Mouse (Mus musculus): ENCODE measurements around the gene Vps37b. TPM values are rescaled to one million over a fixed set of nuclear protein-coding genes. Genes with fewer than 3 reads are reported as not detected.
A peak's percentile ranks its signal among the peaks of the same experiment; 100 is the strongest.
"Not testable (repeated sequence)": the region's sequence is repeated elsewhere in the genome, so short reads cannot be mapped to it uniquely, and the experiment has no call there.

Vps37b gene
- 10 to 100 TPM; 42.5 to 42.6 TPM for total RNA-seq (2021)

- peak; percentile 85 to 94 for DNase-seq (ENCODE audit: extremely low spot score in 1 of 2, low spot score in 2 of 2)
- intact Hi-C loops (cut with DNase I), result no loop called here
Measured at GRCm38 (mm10) chr5:124032001-124032508, at the start of gene Vps37b. Gene Vps37b, minus strand, starts transcription at chr5:124032270.

GRCm38 (mm10) chr5:124079880-124080279 lies 47.8 kb upstream of the Vps37b start:
- DNase-seq (ENCODE audit: extremely low spot score in 1 of 2, low spot score in 2 of 2), result peak in 1 of 2 experiments; percentile 23
- intact Hi-C loops (cut with DNase I), result no loop called here

- intact Hi-C loops (cut with DNase I), result no loop called here
Measured at GRCm38 (mm10) chr5:124078794-124079416, 46.8 kb upstream of the Vps37b start.

GRCm38 (mm10) chr5:124077856-124078460 lies 45.9 kb upstream of the Vps37b start:
- intact Hi-C loops (cut with DNase I), result no loop called here
- DNase-seq (ENCODE audit: extremely low spot score in 1 of 2, low spot score in 2 of 2), result peak in 1 of 2 experiments; percentile 39

More at GRCm38 (mm10) chr5:124078794-124079416, 46.8 kb upstream of the Vps37b start:
- peak; percentile 72 to 78 for DNase-seq (ENCODE audit: extremely low spot score in 1 of 2, low spot score in 2 of 2)

- intact Hi-C loops (cut with DNase I), result no loop called here
- DNase-seq (ENCODE audit: extremely low spot score in 1 of 2, low spot score in 2 of 2), result peak in 1 of 2 experiments; percentile 36
Measured at GRCm38 (mm10) chr5:124077241-124077640, 45.2 kb upstream of the Vps37b start.

GRCm38 (mm10) chr5:124076559-124076958 lies 44.5 kb upstream of the Vps37b start:
- peak in 1 of 2 experiments; percentile 20 for DNase-seq (ENCODE audit: extremely low spot score in 1 of 2, low spot score in 2 of 2)
- intact Hi-C loops (cut with DNase I), result no loop called here

- intact Hi-C loops (cut with DNase I), result no loop called here
- DNase-seq (ENCODE audit: extremely low spot score in 1 of 2, low spot score in 2 of 2), result no peak
Measured at GRCm38 (mm10) chr5:124075716-124076115, 43.6 kb upstream of the Vps37b start.

GRCm38 (mm10) chr5:124074845-124075307 lies 42.8 kb upstream of the Vps37b start:
- DNase-seq (ENCODE audit: extremely low spot score in 1 of 2, low spot score in 2 of 2), result peak in 1 of 2 experiments; percentile 28
- intact Hi-C loops (cut with DNase I), result no loop called here

GRCm38 (mm10) chr5:124073682-124074081 lies 41.6 kb upstream of the Vps37b start:
- DNase-seq (ENCODE audit: extremely low spot score in 1 of 2, low spot score in 2 of 2), result no peak
- intact Hi-C loops (cut with DNase I), result no loop called here

GRCm38 (mm10) chr5:124069657-124070056 lies 37.6 kb upstream of the Vps37b start:
- no peak for DNase-seq (ENCODE audit: extremely low spot score in 1 of 2, low spot score in 2 of 2)
- intact Hi-C loops (cut with DNase I), result no loop called here

GRCm38 (mm10) chr5:124062037-124062824 lies 30.2 kb upstream of the Vps37b start:
- DNase-seq (ENCODE audit: extremely low spot score in 1 of 2, low spot score in 2 of 2), result peak in 1 of 2 experiments; percentile 64
- intact Hi-C loops (cut with DNase I), result no loop called here

- intact Hi-C loops (cut with DNase I), result no loop called here
- peak in 1 of 2 experiments; percentile 31 for DNase-seq (ENCODE audit: extremely low spot score in 1 of 2, low spot score in 2 of 2)
Measured at GRCm38 (mm10) chr5:124059677-124060076, 27.6 kb upstream of the Vps37b start.

GRCm38 (mm10) chr5:124058749-124059148 lies 26.7 kb upstream of the Vps37b start:
- intact Hi-C loops (cut with DNase I), result no loop called here
- no peak for DNase-seq (ENCODE audit: extremely low spot score in 1 of 2, low spot score in 2 of 2)

GRCm38 (mm10) chr5:124056956-124057355 lies 24.9 kb upstream of the Vps37b start:
- intact Hi-C loops (cut with DNase I), result no loop called here
- no peak for DNase-seq (ENCODE audit: extremely low spot score in 1 of 2, low spot score in 2 of 2)

GRCm38 (mm10) chr5:124056219-124056618 lies 24.1 kb upstream of the Vps37b start:
- DNase-seq (ENCODE audit: extremely low spot score in 1 of 2, low spot score in 2 of 2), result no peak
- intact Hi-C loops (cut with DNase I), result no loop called here

- intact Hi-C loops (cut with DNase I); DNase-seq (ENCODE audit: extremely low spot score in 1 of 2, low spot score in 2 of 2): not testable (repeated sequence)
Measured at GRCm38 (mm10) chr5:124052641-124053040, 20.6 kb upstream of the Vps37b start.

- intact Hi-C loops (cut with DNase I), result no loop called here
- DNase-seq (ENCODE audit: extremely low spot score in 1 of 2, low spot score in 2 of 2), result no peak
Measured at GRCm38 (mm10) chr5:124051899-124052491, 19.9 kb upstream of the Vps37b start.

- intact Hi-C loops (cut with DNase I), result no loop called here
Measured at GRCm38 (mm10) chr5:124050095-124051050, 18.3 kb upstream of the Vps37b start.

More at GRCm38 (mm10) chr5:124050095-124051050, 18.3 kb upstream of the Vps37b start:
- DNase-seq (ENCODE audit: extremely low spot score in 1 of 2, low spot score in 2 of 2), result peak in 1 of 2 experiments; percentile 57

Data from left cerebral cortex, postnatal 10 days (tissue).